Mouse (Mus musculus): Measurements from ENCODE around the gene S100a3. TPM values are rescaled to one million over a fixed set of nuclear protein-coding genes. Genes with fewer than 3 reads are reported as not detected.

The S100a3 gene
- total RNA-seq, 1 experiment = 1.6 TPM

GRCm38 (mm10) chr3:90627807-90628206 lies 67.4 kb downstream of the S100a3 start:
- DNase-seq (ENCODE audit: low read depth, low spot score) = no peak
- in situ Hi-C loops (cut with MboI; ENCODE audit: low sequenced_read_pairs in 2 of 2, unreplicated experiment in 2 of 2) = no loop called here

GRCm38 (mm10) chr3:90629298-90629697 lies 68.9 kb downstream of the S100a3 start:
- no peaks in the 10 kb centered on the region for H3K36me3 ChIP-seq (ENCODE audit: control insufficient read depth, insufficient read depth, low read length, poor library complexity, severe bottlenecking)
- H3K9ac ChIP-seq (ENCODE audit: insufficient read depth, low read depth, low read length, poor library complexity, severe bottlenecking) = no peak overlapping the region
- no peak overlapping the region for H3K27ac ChIP-seq (ENCODE audit: insufficient read depth, low read depth, low read length, poor library complexity, severe bottlenecking)
- no peak overlapping the region for H3K4me3 ChIP-seq (ENCODE audit: insufficient read depth in 1 of 2, low read depth in 1 of 2, low read length in 2 of 2, poor library complexity in 1 of 2, severe bottlenecking in 1 of 2)
- H3K9me3 ChIP-seq (ENCODE audit: control insufficient read depth, insufficient read depth, low read depth, low read length) = no peaks in the 10 kb centered on the region
- DNase-seq (ENCODE audit: low read depth, low spot score) = no peak
- in situ Hi-C loops (cut with MboI; ENCODE audit: low sequenced_read_pairs in 2 of 2, unreplicated experiment in 2 of 2) = no loop called here
- H3K4me1 ChIP-seq (ENCODE audit: control insufficient read depth in 2 of 2, insufficient read depth in 2 of 2, low read length in 2 of 2, poor library complexity in 1 of 2) = no peaks in the 10 kb centered on the region
- TF ChIP-seq ZC3H11A (IDR thresholded peaks at IDR 0.05; ENCODE audit: borderline replicate concordance, low read depth, low read length) (no peak), MAFK (IDR thresholded peaks at IDR 0.05; ENCODE audit: insufficient read depth, low read depth, low read length) (no peak), CHD2 (IDR thresholded peaks at IDR 0.05; ENCODE audit: low read depth, low read length) (no peak), HCFC1 (IDR thresholded peaks at IDR 0.05; ENCODE audit: borderline replicate concordance, insufficient read depth, low read length) (no peak), ZNF384 (IDR thresholded peaks at IDR 0.05; ENCODE audit: low read depth, low read length) (no peak)

More at GRCm38 (mm10) chr3:90627807-90628206, 67.4 kb downstream of the S100a3 start:
- H3K9me3 ChIP-seq (ENCODE audit: control insufficient read depth, insufficient read depth, low read depth, low read length) = no peaks in the 10 kb centered on the region
- no peak overlapping the region for H3K4me3 ChIP-seq (ENCODE audit: insufficient read depth in 1 of 2, low read depth in 1 of 2, low read length in 2 of 2, poor library complexity in 1 of 2, severe bottlenecking in 1 of 2)
- no peak overlapping the region for H3K27ac ChIP-seq (ENCODE audit: insufficient read depth, low read depth, low read length, poor library complexity, severe bottlenecking)
- no peaks in the 10 kb centered on the region for H3K4me1 ChIP-seq (ENCODE audit: control insufficient read depth in 2 of 2, insufficient read depth in 2 of 2, low read length in 2 of 2, poor library complexity in 1 of 2)
- TF ChIP-seq MAFK (IDR thresholded peaks at IDR 0.05; ENCODE audit: insufficient read depth, low read depth, low read length) = no peak
- TF ChIP-seq ZNF384 (IDR thresholded peaks at IDR 0.05; ENCODE audit: low read depth, low read length) = no peak
- no peak for TF ChIP-seq ZC3H11A (IDR thresholded peaks at IDR 0.05; ENCODE audit: borderline replicate concordance, low read depth, low read length)
- TF ChIP-seq HCFC1 (IDR thresholded peaks at IDR 0.05; ENCODE audit: borderline replicate concordance, insufficient read depth, low read length) = no peak
- TF ChIP-seq CHD2 (IDR thresholded peaks at IDR 0.05; ENCODE audit: low read depth, low read length) = no peak
- H3K9ac ChIP-seq (ENCODE audit: insufficient read depth, low read depth, low read length, poor library complexity, severe bottlenecking) = no peak overlapping the region
- no peaks in the 10 kb centered on the region for H3K36me3 ChIP-seq (ENCODE audit: control insufficient read depth, insufficient read depth, low read length, poor library complexity, severe bottlenecking)

GRCm38 (mm10) chr3:90631984-90632383 lies 71.6 kb downstream of the S100a3 start:
- Histone ChIP-seq H3K27ac (ENCODE audit: insufficient read depth, low read depth, low read length, poor library complexity, severe bottlenecking) (no peak overlapping the region), H3K9ac (ENCODE audit: insufficient read depth, low read depth, low read length, poor library complexity, severe bottlenecking) (no peak overlapping the region), H3K4me1 (ENCODE audit: control insufficient read depth in 2 of 2, insufficient read depth in 2 of 2, low read length in 2 of 2, poor library complexity in 1 of 2) (no peaks in the 10 kb centered on the region), H3K36me3 (ENCODE audit: control insufficient read depth, insufficient read depth, low read length, poor library complexity, severe bottlenecking) (no peaks in the 10 kb centered on the region), H3K4me3 (ENCODE audit: insufficient read depth in 1 of 2, low read depth in 1 of 2, low read length in 2 of 2, poor library complexity in 1 of 2, severe bottlenecking in 1 of 2) (no peak overlapping the region), H3K9me3 (ENCODE audit: control insufficient read depth, insufficient read depth, low read depth, low read length) (no peaks in the 10 kb centered on the region)
- no peak for DNase-seq (ENCODE audit: low read depth, low spot score)
- TF ChIP-seq HCFC1 (IDR thresholded peaks at IDR 0.05; ENCODE audit: borderline replicate concordance, insufficient read depth, low read length) (no peak), CHD2 (IDR thresholded peaks at IDR 0.05; ENCODE audit: low read depth, low read length) (no peak), ZC3H11A (IDR thresholded peaks at IDR 0.05; ENCODE audit: borderline replicate concordance, low read depth, low read length) (no peak), ZNF384 (IDR thresholded peaks at IDR 0.05; ENCODE audit: low read depth, low read length) (no peak), MAFK (IDR thresholded peaks at IDR 0.05; ENCODE audit: insufficient read depth, low read depth, low read length) (no peak)
- in situ Hi-C loops (cut with MboI; ENCODE audit: low sequenced_read_pairs in 2 of 2, unreplicated experiment in 2 of 2) = no loop called here

DNA sequence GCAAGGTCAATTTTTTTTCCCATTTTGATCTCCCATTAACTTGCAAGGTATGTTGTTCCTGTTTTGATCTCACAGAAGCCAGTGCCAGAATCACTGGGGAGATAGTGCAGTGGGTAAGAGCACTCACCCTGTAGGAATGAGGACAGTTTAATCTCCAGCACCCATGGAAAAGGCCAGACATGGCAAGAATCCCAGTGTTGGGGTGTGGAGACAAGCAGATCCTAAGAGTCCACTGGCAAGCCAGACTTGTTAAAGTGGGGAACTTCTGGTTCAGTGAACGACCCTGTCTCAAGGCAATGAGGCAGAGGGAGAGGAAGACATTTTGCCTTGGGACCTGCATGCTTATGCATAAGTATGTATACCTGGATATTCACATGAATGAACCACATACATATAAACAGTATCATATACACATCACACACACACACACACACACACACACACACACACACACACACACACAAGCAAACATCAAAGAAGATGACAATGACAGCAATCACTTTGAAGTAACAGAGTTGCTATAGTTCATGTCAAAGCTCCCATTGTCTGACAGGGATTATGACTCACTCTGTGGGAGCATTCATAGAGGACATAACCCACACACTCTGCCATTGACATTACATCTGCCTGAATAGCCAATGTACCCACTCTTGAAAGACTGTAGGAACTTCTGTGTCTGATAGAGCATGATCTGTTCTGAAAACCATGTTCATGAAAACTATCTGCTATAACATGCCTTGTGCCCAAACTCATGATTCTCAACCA lies 78.3 kb downstream of the S100a3 start:
- Histone ChIP-seq H3K4me3 (ENCODE audit: insufficient read depth in 1 of 2, low read depth in 1 of 2, low read length in 2 of 2, poor library complexity in 1 of 2, severe bottlenecking in 1 of 2) (no peak overlapping the region), H3K27ac (ENCODE audit: insufficient read depth, low read depth, low read length, poor library complexity, severe bottlenecking) (no peak overlapping the region), H3K9me3 (ENCODE audit: control insufficient read depth, insufficient read depth, low read depth, low read length) (no peaks in the 10 kb centered on the region), H3K36me3 (ENCODE audit: control insufficient read depth, insufficient read depth, low read length, poor library complexity, severe bottlenecking) (no peaks in the 10 kb centered on the region), H3K4me1 (ENCODE audit: control insufficient read depth in 2 of 2, insufficient read depth in 2 of 2, low read length in 2 of 2, poor library complexity in 1 of 2) (no peaks in the 10 kb centered on the region), H3K9ac (ENCODE audit: insufficient read depth, low read depth, low read length, poor library complexity, severe bottlenecking) (no peak overlapping the region)
- DNase-seq (ENCODE audit: low read depth, low spot score) = no peak
- in situ Hi-C loops (cut with MboI; ENCODE audit: low sequenced_read_pairs in 2 of 2, unreplicated experiment in 2 of 2) = no loop called here
- no peak for TF ChIP-seq HCFC1 (IDR thresholded peaks at IDR 0.05; ENCODE audit: borderline replicate concordance, insufficient read depth, low read length)
- no peak for TF ChIP-seq MAFK (IDR thresholded peaks at IDR 0.05; ENCODE audit: insufficient read depth, low read depth, low read length)
- TF ChIP-seq ZC3H11A (IDR thresholded peaks at IDR 0.05; ENCODE audit: borderline replicate concordance, low read depth, low read length) = no peak
- no peak for TF ChIP-seq ZNF384 (IDR thresholded peaks at IDR 0.05; ENCODE audit: low read depth, low read length)
- TF ChIP-seq CHD2 (IDR thresholded peaks at IDR 0.05; ENCODE audit: low read depth, low read length) = no peak
